Mouse (Mus musculus) embryonic facial prominence, embryonic 15.5 days (tissue): Measurements from ENCODE around the gene Ndrg4. TPM values are rescaled to one million over a fixed set of nuclear protein-coding genes. Genes with fewer than 3 reads are reported as not detected.

Source experiments
- ATAC-seq: fragments of 200-750 bp; cut with Nextera tagmentation; 2 replicates; pipeline ENCODE4 v1.8.0; 2017; ENCODE audit warnings: low read depth, moderate TSS enrichment; ENCODE audit not compliant: insufficient number of reproducible peaks, low FRiP score, low TSS enrichment
- H3K27ac ChIP-seq: fragments of 300-500 bp; sonication (generic); replicated peaks from 2 replicates; pipeline ENCODE4 v1.5.1; 2015; ENCODE audit warnings: mild to moderate bottlenecking, inconsistent platforms
- H3K27me3 ChIP-seq: fragments of 300-500 bp; sonication (generic); 2 replicates; pipeline ENCODE4 v1.6.1; 2015; ENCODE audit warnings: inconsistent platforms
- H3K36me3 ChIP-seq: fragments of 300-500 bp; sonication (generic); 2 replicates; pipeline ENCODE4 v1.6.1; 2015; ENCODE audit warnings: mild to moderate bottlenecking, inconsistent platforms
- H3K4me1 ChIP-seq: fragments of 300-500 bp; sonication (generic); 2 replicates; pipeline ENCODE4 v1.6.1; 2015; ENCODE audit warnings: inconsistent platforms
- H3K4me2 ChIP-seq: fragments of 300-500 bp; sonication (generic); replicated peaks from 2 replicates; pipeline ENCODE4 v1.6.1; 2015; ENCODE audit warnings: mild to moderate bottlenecking, inconsistent platforms
- H3K4me3 ChIP-seq: fragments of 300-500 bp; sonication (generic); replicated peaks from 2 replicates; pipeline ENCODE4 v1.5.1; 2015; ENCODE audit warnings: mild to moderate bottlenecking, inconsistent platforms
- H3K9ac ChIP-seq: fragments of 300-500 bp; sonication (generic); 2 replicates; pipeline ENCODE4 v1.6.1; 2015; ENCODE audit warnings: inconsistent platforms
- H3K9me3 ChIP-seq: fragments of 300-500 bp; sonication (generic); replicated peaks from 2 replicates; pipeline ENCODE4 v1.6.1; 2016; ENCODE audit warnings: inconsistent platforms
- WGBS: fragments of 180-500 bp; shearing (Covaris S2); methylation state at CpG from one replicate; pipeline ENCODE4 v1.1.7; 2015; 5-methylcytosine and 5-hydroxymethylcytosine counted together
- polyA plus RNA-seq: library from polyadenylated mRNA; unstranded; fragments of >200 nt; fragmentation: Nextera tagmentation; extraction: Ambion mirVana; gene quantifications from 2 replicates; pipeline ENCODE4 v1.2.1, GENCODE M21; 2015

Ndrg4 gene
- polyA plus RNA-seq = 27.5 and 28.7 TPM in 2 replicates

DNA sequence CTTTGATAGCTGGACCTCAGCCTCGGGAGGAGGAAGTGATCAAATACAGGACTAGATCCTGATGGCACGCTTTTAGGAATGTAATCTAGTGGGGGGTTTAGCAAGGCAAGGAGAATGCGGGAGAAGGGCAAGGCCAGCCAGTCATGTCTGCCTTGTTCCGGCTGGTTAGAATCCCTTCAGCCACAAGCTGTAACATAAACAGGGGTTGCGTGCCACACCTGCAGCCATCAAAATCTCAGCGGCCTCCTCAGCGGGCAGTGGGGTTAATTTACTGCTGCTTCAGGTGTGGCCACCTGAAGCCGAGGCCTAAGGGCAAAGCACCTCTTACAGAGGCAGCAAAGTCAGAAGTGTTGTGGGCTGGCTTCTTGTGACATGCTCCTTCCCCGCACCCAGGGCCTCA lies at the start of gene Ndrg4:
TSS of gene Ndrg4 (plus strand) at position 350 of the 400 bp plus-strand sequence.
- ATAC-seq = no peak
- 31% methylated on average over 9 of the region's 9 CpGs for WGBS
- peak within 1 kb of the TSS; percentile 26; the same call in 1 of the 2 replicates for H3K9ac ChIP-seq
- H3K9me3 ChIP-seq = no peaks in the 10 kb centered on the region
- H3K4me3 ChIP-seq = peak within 1 kb of the TSS; percentile 54
- no peak within 1 kb of the TSS for H3K27ac ChIP-seq
- no peaks in the 10 kb centered on the region for H3K36me3 ChIP-seq
- peaks cover 84% of the 10 kb centered on the region for H3K27me3 ChIP-seq
- peaks cover 15% of the 10 kb centered on the region for H3K4me1 ChIP-seq
- peak within 1 kb of the TSS; percentile 98 for H3K4me2 ChIP-seq

DNA sequence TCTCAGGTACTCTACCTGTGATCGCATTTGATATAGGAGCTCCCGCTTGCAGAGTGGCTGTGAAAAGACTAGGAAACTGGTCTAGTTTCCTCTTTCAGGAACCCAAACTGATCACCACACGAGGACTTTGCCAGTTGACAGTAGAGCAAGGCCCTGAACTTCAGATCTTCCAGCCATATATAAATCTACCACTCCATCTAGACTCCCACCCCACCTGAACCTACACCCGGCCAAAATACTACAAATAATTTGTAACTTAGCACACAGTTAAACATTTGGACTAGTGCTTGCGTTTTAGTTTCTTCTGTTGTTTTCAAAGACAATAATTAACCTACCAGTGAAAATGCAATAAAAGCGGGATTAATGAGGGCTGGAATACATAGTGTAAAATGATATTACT lies 43.9 kb upstream of the Ndrg4 start:
- ATAC-seq = no peak
- WGBS = 82% methylated on average over 6 of the region's 6 CpGs
- Histone ChIP-seq H3K4me3 (peak overlapping the region; percentile 74), H3K9ac (no peak overlapping the region), H3K4me2 (peak overlapping the region; percentile 60), H3K9me3 (no peaks in the 10 kb centered on the region), H3K27me3 (no peaks in the 10 kb centered on the region; the same call in 1 of the 2 replicates), H3K4me1 (peaks cover 7% of the 10 kb centered on the region; the same call in 1 of the 2 replicates), H3K27ac (no peak overlapping the region), H3K36me3 (no peaks in the 10 kb centered on the region)

- no peak within 1 kb of the TSS for H3K27ac ChIP-seq
- peak; percentile 90 for ATAC-seq
Observed at GRCm38 (mm10) chr8:95633262-95634062, 43.3 kb upstream of the Ndrg4 start, which contains the start of gene Gins3. Gene Gins3, plus strand, starts transcription at chr8:95633453.

DNA sequence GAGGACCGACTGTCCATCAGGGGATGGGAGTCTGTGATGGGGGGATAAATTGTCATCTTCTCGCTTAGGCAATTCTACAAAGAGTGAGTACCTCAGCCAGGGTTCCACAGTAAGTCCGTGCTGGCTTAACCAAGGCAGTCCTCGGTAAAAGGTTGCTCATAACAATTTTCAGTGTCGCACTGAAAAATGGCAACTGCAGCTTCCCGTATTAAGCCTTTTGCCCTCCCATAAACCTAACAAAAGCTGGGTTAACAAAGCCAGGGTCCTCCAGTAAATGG lies 42.8 kb upstream of the Ndrg4 start:
- no peaks in the 10 kb centered on the region for H3K27me3 ChIP-seq
- no peak overlapping the region for H3K27ac ChIP-seq
- peak overlapping the region; percentile 42 for H3K9ac ChIP-seq
- H3K4me1 ChIP-seq = peaks cover 7% of the 10 kb centered on the region; the same call in 1 of the 2 replicates
- no peaks in the 10 kb centered on the region for H3K9me3 ChIP-seq
- no peak for ATAC-seq
- H3K4me2 ChIP-seq = peak overlapping the region; percentile 60
- H3K4me3 ChIP-seq = peak overlapping the region; percentile 74
- H3K36me3 ChIP-seq = no peaks in the 10 kb centered on the region
- 2% methylated on average over 6 of the region's 6 CpGs for WGBS

More at GRCm38 (mm10) chr8:95633262-95634062, 43.3 kb upstream of the Ndrg4 start, which contains the start of gene Gins3:
- under 1% methylated on average over 52 of the region's 52 CpGs for WGBS
- Histone ChIP-seq H3K27me3 (no peaks in the 10 kb centered on the region; the same call in 1 of the 2 replicates), H3K36me3 (no peaks in the 10 kb centered on the region), H3K4me2 (peak within 1 kb of the TSS; percentile 60), H3K4me3 (peak within 1 kb of the TSS; percentile 74), H3K9ac (peak within 1 kb of the TSS; percentile 42), H3K9me3 (no peaks in the 10 kb centered on the region), H3K4me1 (peaks cover 7% of the 10 kb centered on the region; the same call in 1 of the 2 replicates)

DNA sequence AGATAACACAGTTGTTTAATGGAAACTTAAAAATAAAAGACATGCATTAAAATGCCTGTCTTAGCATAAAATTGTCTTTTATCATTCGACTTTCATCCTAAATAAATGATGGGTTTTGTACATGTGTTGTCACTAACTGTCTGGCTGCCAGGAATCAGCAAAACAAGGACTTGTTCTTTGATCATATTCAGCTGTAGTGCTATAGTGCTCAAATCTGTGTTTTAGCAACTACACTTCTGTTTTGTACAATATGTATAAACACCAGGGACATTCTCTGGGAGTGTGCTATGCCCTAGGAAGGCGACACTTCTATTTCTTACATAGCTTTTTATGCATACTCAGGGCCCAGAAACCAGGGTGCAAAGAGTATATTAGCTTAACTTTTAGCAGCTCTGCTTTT lies 31.8 kb upstream of the Ndrg4 start:
- peaks cover 5% of the 10 kb centered on the region; the same call in 1 of the 2 replicates for H3K36me3 ChIP-seq
- H3K4me3 ChIP-seq = no peak overlapping the region
- H3K4me2 ChIP-seq = no peak overlapping the region
- no peak overlapping the region for H3K27ac ChIP-seq
- WGBS = 83% methylated on average over 2 of the region's 2 CpGs
- ATAC-seq = no peak
- H3K4me1 ChIP-seq = no peaks in the 10 kb centered on the region
- H3K27me3 ChIP-seq = no peaks in the 10 kb centered on the region
- H3K9ac ChIP-seq = no peak overlapping the region
- H3K9me3 ChIP-seq = no peaks in the 10 kb centered on the region

DNA sequence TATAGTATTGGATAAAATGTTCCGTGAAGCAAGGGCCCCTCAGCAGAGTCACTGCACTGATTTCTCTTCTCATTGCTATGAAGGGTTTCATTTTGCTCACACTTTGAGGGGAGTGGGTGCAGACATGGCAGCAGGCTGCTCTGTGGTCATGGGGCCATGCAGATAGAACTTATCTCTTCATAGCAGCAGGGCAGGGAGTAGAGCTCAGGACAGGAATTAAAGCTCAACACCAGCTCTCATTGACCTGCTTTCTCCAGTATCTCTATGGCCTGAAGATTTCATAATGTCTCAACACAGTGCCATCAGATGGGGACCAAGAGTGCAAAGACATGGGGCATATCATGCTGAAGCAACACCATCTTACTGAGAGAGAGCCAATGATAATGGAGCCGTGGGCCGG lies 28.5 kb upstream of the Ndrg4 start:
- Histone ChIP-seq H3K9me3 (no peaks in the 10 kb centered on the region), H3K36me3 (0 out of 2 replicates have a peak, but pooled peaks cover 4% of the 10 kb centered on the region), H3K9ac (no peak overlapping the region), H3K4me3 (no peak overlapping the region), H3K4me1 (no peaks in the 10 kb centered on the region), H3K27me3 (no peaks in the 10 kb centered on the region), H3K27ac (no peak overlapping the region), H3K4me2 (no peak overlapping the region)
- 83% methylated on average over 3 of the region's 3 CpGs for WGBS
- no peak for ATAC-seq

- 76% methylated on average over 5 of the region's 5 CpGs for WGBS
Observed at GRCm38 (mm10) chr8:95653351-95653750, 23.4 kb upstream of the Ndrg4 start.

DNA sequence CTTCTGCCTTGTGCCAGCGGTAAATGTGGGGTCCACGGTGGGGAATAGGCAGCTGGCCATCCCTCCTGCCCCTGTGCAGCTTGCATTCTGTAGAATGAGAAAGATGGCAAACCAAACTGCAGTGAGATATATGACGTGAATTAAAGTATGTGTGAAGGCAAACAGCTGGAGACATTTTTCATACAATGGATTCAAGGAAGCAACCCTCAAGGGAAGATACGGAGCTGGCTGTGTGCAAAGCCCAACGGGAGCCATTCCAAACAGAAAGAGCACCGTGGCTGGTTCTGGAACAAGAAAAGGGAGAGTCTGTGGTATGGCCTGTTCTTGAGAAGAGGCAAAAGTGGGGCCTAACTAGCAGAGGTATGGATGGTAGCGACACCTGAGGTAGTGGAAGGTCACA lies 20.9 kb upstream of the Ndrg4 start:
- no peak overlapping the region for H3K4me3 ChIP-seq
- no peak overlapping the region for H3K4me2 ChIP-seq
- H3K4me1 ChIP-seq = no peaks in the 10 kb centered on the region
- no peak overlapping the region for H3K27ac ChIP-seq
- ATAC-seq = no peak
- H3K36me3 ChIP-seq = no peaks in the 10 kb centered on the region
- H3K9ac ChIP-seq = no peak overlapping the region
- WGBS = 68% methylated on average over 7 of the region's 7 CpGs
- no peaks in the 10 kb centered on the region for H3K27me3 ChIP-seq
- no peaks in the 10 kb centered on the region for H3K9me3 ChIP-seq

More at GRCm38 (mm10) chr8:95653351-95653750, 23.4 kb upstream of the Ndrg4 start:
- no peak overlapping the region for H3K27ac ChIP-seq
- H3K27me3 ChIP-seq = no peaks in the 10 kb centered on the region
- H3K9ac ChIP-seq = no peak overlapping the region
- no peak overlapping the region for H3K4me3 ChIP-seq
- no peaks in the 10 kb centered on the region for H3K4me1 ChIP-seq
- no peaks in the 10 kb centered on the region for H3K9me3 ChIP-seq
- H3K4me2 ChIP-seq = no peak overlapping the region
- no peaks in the 10 kb centered on the region for H3K36me3 ChIP-seq
- ATAC-seq = no peak

DNA sequence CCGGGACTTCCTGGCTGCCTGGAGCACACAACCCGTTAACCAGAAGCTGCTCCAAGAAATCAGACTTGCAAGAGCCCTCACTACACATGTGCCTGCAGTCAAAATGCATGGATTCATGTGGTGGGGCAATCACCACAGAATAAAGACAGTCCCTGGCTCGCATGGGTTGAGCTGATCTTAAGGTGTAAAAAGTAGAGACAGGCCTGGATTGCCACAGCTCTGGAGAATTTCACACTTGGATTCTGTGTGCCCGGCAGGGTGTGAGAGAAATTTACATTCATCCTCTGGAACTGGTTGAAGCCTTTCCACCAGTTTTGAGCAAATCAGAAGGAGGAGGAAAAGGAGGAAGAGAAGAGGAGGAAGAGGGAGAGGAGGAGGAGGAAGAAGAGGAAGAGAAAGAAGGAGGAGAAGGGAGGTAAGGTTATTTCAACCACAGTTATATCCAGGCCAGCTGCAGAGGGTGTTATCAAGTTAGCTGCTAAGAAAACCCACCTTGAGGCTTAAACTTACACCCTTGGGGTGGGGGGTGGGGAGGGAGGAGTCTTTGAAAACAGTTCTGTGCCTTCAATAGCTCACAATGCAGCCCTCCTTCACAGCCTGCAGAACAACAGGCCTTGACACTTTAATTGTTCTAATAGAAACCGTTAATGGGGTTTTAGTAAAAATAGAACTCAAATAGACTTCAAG lies 20.3 kb upstream of the Ndrg4 start:
- H3K9ac ChIP-seq = no peak overlapping the region
- no peak for ATAC-seq
- no peak overlapping the region for H3K27ac ChIP-seq
- no peak overlapping the region for H3K4me3 ChIP-seq
- WGBS = 60% methylated on average over 5 of the region's 5 CpGs
- no peaks in the 10 kb centered on the region for H3K9me3 ChIP-seq
- no peaks in the 10 kb centered on the region for H3K36me3 ChIP-seq
- no peaks in the 10 kb centered on the region for H3K27me3 ChIP-seq
- no peak overlapping the region for H3K4me2 ChIP-seq
- H3K4me1 ChIP-seq = no peaks in the 10 kb centered on the region

GRCm38 (mm10) chr8:95657523-95657922 lies 19.3 kb upstream of the Ndrg4 start:
- Histone ChIP-seq H3K4me3 (no peak overlapping the region), H3K4me2 (no peak overlapping the region), H3K27me3 (no peaks in the 10 kb centered on the region), H3K9me3 (no peaks in the 10 kb centered on the region), H3K9ac (no peak overlapping the region), H3K27ac (no peak overlapping the region), H3K36me3 (no peaks in the 10 kb centered on the region), H3K4me1 (no peaks in the 10 kb centered on the region)
- WGBS = 55% methylated on average over 2 of the region's 2 CpGs
- no peak for ATAC-seq

DNA sequence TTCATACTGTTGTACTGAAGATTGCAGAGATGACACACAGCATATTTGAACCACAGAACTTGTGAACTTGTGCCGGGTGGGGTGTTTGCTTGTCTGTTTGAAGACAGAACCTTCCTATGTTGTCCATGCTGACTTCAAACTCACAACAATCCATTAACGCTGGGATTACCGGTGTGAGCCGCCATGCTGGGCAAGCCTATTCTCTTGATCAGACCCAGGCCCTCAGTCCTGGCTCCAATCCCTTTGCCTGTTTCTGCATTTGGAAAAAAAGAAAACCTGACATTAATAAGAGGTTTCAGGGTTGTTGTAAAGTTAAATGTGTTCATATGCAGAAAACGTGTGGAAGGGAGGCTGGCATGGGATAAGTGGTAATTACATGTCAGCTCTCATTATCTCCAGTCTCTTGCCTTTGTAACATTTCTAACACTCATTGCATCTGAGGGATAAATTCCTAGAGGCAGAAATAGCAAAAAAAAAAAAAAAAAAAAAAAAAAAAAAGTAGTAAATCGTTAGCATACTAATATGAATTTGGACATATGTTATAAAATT lies 16.4 kb upstream of the Ndrg4 start:
- no peaks in the 10 kb centered on the region for H3K4me1 ChIP-seq
- no peaks in the 10 kb centered on the region for H3K9me3 ChIP-seq
- H3K36me3 ChIP-seq = no peaks in the 10 kb centered on the region
- H3K4me2 ChIP-seq = no peak overlapping the region
- no peak for ATAC-seq
- no peaks in the 10 kb centered on the region for H3K27me3 ChIP-seq
- WGBS = 61% methylated on average over 6 of the region's 6 CpGs
- no peak overlapping the region for H3K4me3 ChIP-seq
- H3K27ac ChIP-seq = no peak overlapping the region
- H3K9ac ChIP-seq = no peak overlapping the region
